Mouse (Mus musculus) stomach, postnatal 0 days (tissue): ENCODE results near the gene Abhd2. TPM values are rescaled to one million over a fixed set of nuclear protein-coding genes. Genes with fewer than 3 reads are reported as not detected.

ENCODE experiments used
- ATAC-seq: fragments of 200-750 bp; cut with Nextera tagmentation; 2 replicates; pipeline ENCODE4 v1.8.0; 2017; ENCODE audit not compliant: low FRiP score, low TSS enrichment
- DNase-seq: peaks from one replicate; pipeline ENCODE4 v3.0.0-alpha.2; 2016; ENCODE audit warnings: low spot score
- H3K27ac ChIP-seq: fragments of 300-500 bp; sonication (generic); replicated peaks from 2 replicates; pipeline ENCODE4 v1.5.1; 2014; ENCODE audit warnings: mild to moderate bottlenecking, control low read depth
- H3K27me3 ChIP-seq: fragments of 300-500 bp; sonication (generic); 2 replicates; pipeline ENCODE4 v1.6.1; 2014; ENCODE audit warnings: low read length; ENCODE audit not compliant: control insufficient read depth, insufficient read depth
- H3K36me3 ChIP-seq: fragments of 300-500 bp; sonication (generic); 2 replicates; pipeline ENCODE4 v1.6.1; 2014; ENCODE audit warnings: low read length, mixed read lengths; ENCODE audit not compliant: control insufficient read depth, insufficient read depth
- H3K4me1 ChIP-seq: fragments of 300-500 bp; sonication (generic); replicated peaks from 2 replicates; pipeline ENCODE4 v1.6.1; 2014; ENCODE audit warnings: antibody characterized with exemption; ENCODE audit not compliant: control insufficient read depth, insufficient read depth
- H3K4me2 ChIP-seq: fragments of 300-500 bp; sonication (generic); replicated peaks from 2 replicates; pipeline ENCODE4 v1.6.1; 2014; ENCODE audit warnings: low read depth, mild to moderate bottlenecking, control low read depth, moderate library complexity
- H3K4me3 ChIP-seq: fragments of 300-500 bp; sonication (generic); 2 replicates; pipeline ENCODE4 v1.5.1; 2014; ENCODE audit warnings: low read depth, low read length, control low read depth
- H3K9ac ChIP-seq: fragments of 300-500 bp; sonication (generic); 2 replicates; pipeline ENCODE4 v1.6.1; 2014; ENCODE audit warnings: mild to moderate bottlenecking, low read length, control low read depth, mixed read lengths
- H3K9me3 ChIP-seq: fragments of 300-500 bp; sonication (generic); 2 replicates; pipeline ENCODE4 v1.6.1; 2016; ENCODE audit warnings: low read length; ENCODE audit not compliant: control insufficient read depth
- CTCF ChIP-seq: IDR thresholded peaks from 2 replicates; pipeline ENCODE4 v1.5.1; 2016; ENCODE audit warnings: antibody characterized with exemption, low read depth, mild to moderate bottlenecking, moderate library complexity
- EP300 ChIP-seq: optimal IDR thresholded peaks from 2 replicates; pipeline ENCODE3; 2016; ENCODE audit warnings: antibody characterized with exemption
- WGBS: fragments of 180-500 bp; shearing (Covaris S2); extraction: QIAGEN DNeasy Blood & Tissue Kit; methylation state at CpG from one replicate; pipeline ENCODE4 v1.1.7; 2014; 5-methylcytosine and 5-hydroxymethylcytosine counted together
- polyA plus RNA-seq: library from polyadenylated mRNA; unstranded; fragments of >200 nt; fragmentation: Nextera tagmentation; extraction: Ambion mirVana; gene quantifications from 2 replicates; pipeline ENCODE4 v1.2.1, GENCODE M21; 2015

Abhd2 gene
- polyA plus RNA-seq, 1 experiment from 2014 or later = 27.5 TPM

DNA sequence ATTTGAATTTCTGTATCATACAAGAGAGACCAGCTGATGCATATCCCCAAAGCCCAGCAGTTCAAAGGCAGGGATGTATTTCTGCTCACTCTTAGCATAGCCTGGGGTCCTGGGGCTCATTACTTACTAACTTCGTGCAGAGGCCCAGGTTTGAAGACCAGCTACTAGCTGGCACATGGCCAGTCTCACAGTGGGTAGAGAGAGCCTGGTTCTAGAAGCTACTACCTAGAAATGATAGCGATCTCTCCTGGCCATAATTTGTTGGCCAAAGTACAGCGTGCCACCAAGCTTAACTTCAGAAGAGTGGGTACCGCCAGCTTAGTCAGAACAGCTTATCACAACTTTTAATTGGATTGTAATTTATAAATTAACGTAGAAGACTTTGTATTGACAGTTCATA lies 55.8 kb downstream of the Abhd2 start:
- TF ChIP-seq EP300 (no peak), CTCF (no peak)
- no peak overlapping the region for H3K4me3 ChIP-seq
- H3K27me3 ChIP-seq = no peaks in the 10 kb centered on the region
- peaks cover 20% of the 10 kb centered on the region for H3K36me3 ChIP-seq
- no peak overlapping the region for H3K27ac ChIP-seq
- DNase-seq = no peak
- H3K4me2 ChIP-seq = no peak overlapping the region
- ATAC-seq = no peak
- H3K9me3 ChIP-seq = no peaks in the 10 kb centered on the region
- H3K9ac ChIP-seq = no peak overlapping the region
- no peaks in the 10 kb centered on the region for H3K4me1 ChIP-seq
- WGBS = 81% methylated on average over 5 of the region's 5 CpGs

DNA sequence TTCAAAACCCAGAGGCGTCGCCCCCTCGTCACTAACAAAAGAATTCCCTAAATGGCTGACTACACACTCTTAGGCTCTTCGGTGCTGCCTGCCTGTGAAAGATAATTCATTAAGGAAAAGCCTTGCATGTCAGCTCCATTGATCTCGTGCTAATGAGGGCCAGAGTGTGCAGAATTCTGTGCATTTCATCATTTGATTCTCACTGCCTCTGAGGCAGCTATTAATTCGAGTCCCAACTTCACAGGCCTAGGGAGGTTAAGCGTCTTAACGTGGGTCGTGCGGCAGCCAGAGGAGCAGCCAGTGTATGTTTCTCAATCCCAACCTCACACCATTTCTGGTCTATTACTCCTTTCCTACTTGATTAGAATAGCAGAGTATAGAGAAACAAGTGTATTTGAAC lies 58.2 kb downstream of the Abhd2 start:
- no peak overlapping the region for H3K4me3 ChIP-seq
- no peaks in the 10 kb centered on the region for H3K27me3 ChIP-seq
- no peak overlapping the region for H3K27ac ChIP-seq
- ATAC-seq = no peak
- no peaks in the 10 kb centered on the region for H3K9me3 ChIP-seq
- no peak for DNase-seq
- peaks cover 8% of the 10 kb centered on the region for H3K36me3 ChIP-seq
- no peak overlapping the region for H3K9ac ChIP-seq
- TF ChIP-seq CTCF = no peak
- no peak for TF ChIP-seq EP300
- 72% methylated on average over 10 of the region's 10 CpGs for WGBS
- no peak overlapping the region for H3K4me2 ChIP-seq
- H3K4me1 ChIP-seq = no peaks in the 10 kb centered on the region

DNA sequence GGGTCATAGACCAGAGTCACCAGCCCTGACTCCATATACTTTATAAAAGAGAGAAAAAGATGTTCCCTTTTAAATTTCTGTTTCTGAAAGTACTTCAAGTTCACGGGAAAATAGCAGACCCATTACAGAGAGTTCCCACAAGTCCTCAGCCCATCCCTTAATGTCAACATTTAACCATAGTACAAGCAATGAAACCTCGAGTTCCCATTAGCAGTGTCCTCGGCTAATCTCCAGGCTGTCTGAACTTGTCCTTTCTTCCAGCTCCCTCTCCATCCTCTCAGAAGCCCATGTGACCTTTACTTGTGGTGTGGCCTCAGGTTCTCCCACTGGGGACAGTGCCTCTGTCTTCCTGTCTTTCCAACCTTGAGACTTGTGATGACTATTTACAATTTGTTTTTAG lies 60.4 kb downstream of the Abhd2 start:
- no peak for DNase-seq
- H3K9ac ChIP-seq = no peak overlapping the region
- H3K36me3 ChIP-seq = peaks cover 4% of the 10 kb centered on the region; the same call in 1 of the 2 replicates
- no peaks in the 10 kb centered on the region for H3K9me3 ChIP-seq
- H3K4me2 ChIP-seq = no peak overlapping the region
- no peak overlapping the region for H3K4me3 ChIP-seq
- 38% methylated on average over 3 of the region's 3 CpGs for WGBS
- peak overlapping the region; percentile 70 for H3K27ac ChIP-seq
- H3K4me1 ChIP-seq = no peaks in the 10 kb centered on the region
- ATAC-seq = peak; percentile 32; the same call in 1 of the 2 replicates
- no peaks in the 10 kb centered on the region for H3K27me3 ChIP-seq
- TF ChIP-seq EP300 (peak; percentile 48), CTCF (no peak)

DNA sequence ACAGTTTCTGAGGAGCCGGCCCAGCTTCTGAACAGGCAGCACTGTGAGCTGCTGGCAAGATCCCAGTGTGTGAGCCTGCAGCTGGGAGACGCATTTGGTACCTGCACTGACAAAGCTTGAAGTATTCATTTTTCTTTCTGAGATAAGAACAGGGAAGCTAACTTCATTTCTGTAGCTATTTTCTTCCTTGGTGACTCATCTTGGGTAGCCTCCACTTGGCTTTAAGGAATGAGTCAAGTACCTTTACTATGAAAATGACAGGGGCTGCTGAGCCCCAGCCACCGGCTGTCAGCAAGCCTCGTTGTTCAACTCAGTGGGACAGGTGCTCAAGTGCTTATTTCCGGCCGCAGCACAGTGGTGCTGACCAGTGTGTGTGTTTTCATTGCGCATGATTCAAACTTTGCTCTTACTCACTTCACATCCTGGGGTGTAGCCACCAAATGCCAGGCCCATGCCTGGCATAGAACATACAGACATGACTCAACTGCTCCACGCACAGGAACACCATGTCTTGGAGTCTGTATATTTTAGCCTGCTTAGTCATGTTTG lies 63.4 kb downstream of the Abhd2 start:
- Histone ChIP-seq H3K9ac (no peak overlapping the region), H3K9me3 (no peaks in the 10 kb centered on the region), H3K4me1 (no peaks in the 10 kb centered on the region), H3K4me2 (no peak overlapping the region), H3K27ac (peak overlapping the region; percentile 15), H3K4me3 (no peak overlapping the region), H3K27me3 (no peaks in the 10 kb centered on the region), H3K36me3 (no peaks in the 10 kb centered on the region; the same call in 1 of the 2 replicates)
- TF ChIP-seq CTCF (no peak), EP300 (peak; percentile 63)
- 63% methylated on average over 8 of the region's 8 CpGs for WGBS
- peak; percentile 95 for ATAC-seq
- no peak for DNase-seq

- DNase-seq (peak; percentile 68), ATAC-seq (peak; percentile 25)
- Histone ChIP-seq H3K9ac (no peak overlapping the region), H3K27ac (no peak overlapping the region), H3K27me3 (no peaks in the 10 kb centered on the region), H3K9me3 (no peaks in the 10 kb centered on the region), H3K4me2 (no peak overlapping the region), H3K4me1 (no peaks in the 10 kb centered on the region), H3K4me3 (no peak overlapping the region), H3K36me3 (peaks cover 15% of the 10 kb centered on the region)
- TF ChIP-seq EP300 (no peak), CTCF (peak; percentile 78)
- 47% methylated on average over 4 of the region's 4 CpGs for WGBS
Measured at GRCm38 (mm10) chr7:79345902-79346301, 72.9 kb downstream of the Abhd2 start.

DNA sequence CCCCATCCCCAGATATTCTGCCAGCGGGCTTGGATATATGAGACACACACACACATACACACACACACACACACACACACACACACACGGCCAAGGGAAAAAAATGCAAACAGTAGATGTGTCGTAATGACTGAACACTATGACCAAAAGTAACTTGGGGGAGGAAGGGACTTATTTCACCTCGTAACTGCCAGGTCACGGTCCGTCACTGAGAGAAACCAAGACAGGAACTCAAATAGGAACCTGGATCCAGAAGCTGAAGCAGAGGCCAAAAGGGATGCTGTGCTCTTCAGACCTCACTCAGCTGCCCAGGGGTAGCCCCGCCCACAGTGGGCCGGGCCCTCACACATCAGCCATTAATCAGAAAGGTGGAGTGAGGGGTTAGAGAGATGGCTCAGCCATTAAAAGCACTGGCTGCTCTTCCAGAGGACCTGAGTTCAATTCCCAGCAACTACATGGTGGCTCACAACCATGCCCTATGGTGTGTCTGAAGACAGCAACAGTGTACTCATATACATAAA lies 73.6 kb downstream of the Abhd2 start:
- 70% methylated on average over 8 of the region's 8 CpGs for WGBS

More for the DNA sequence above, 73.6 kb downstream of the Abhd2 start:
- ATAC-seq (no peak), DNase-seq (no peak)
- no peak overlapping the region for H3K4me3 ChIP-seq
- TF ChIP-seq CTCF (no peak), EP300 (no peak)
- H3K27ac ChIP-seq = no peak overlapping the region
- H3K27me3 ChIP-seq = no peaks in the 10 kb centered on the region
- no peak overlapping the region for H3K9ac ChIP-seq
- peaks cover 20% of the 10 kb centered on the region for H3K36me3 ChIP-seq
- no peaks in the 10 kb centered on the region for H3K4me1 ChIP-seq
- H3K4me2 ChIP-seq = no peak overlapping the region
- no peaks in the 10 kb centered on the region for H3K9me3 ChIP-seq
